Mouse (Mus musculus): ENCODE results near the gene E130309D02Rik. TPM values are rescaled to one million over a fixed set of nuclear protein-coding genes. Genes with fewer than 3 reads are reported as not detected.

E130309D02Rik gene
- polyA plus RNA-seq, 1 experiment from 2014 or later: 27.4 TPM

DNA sequence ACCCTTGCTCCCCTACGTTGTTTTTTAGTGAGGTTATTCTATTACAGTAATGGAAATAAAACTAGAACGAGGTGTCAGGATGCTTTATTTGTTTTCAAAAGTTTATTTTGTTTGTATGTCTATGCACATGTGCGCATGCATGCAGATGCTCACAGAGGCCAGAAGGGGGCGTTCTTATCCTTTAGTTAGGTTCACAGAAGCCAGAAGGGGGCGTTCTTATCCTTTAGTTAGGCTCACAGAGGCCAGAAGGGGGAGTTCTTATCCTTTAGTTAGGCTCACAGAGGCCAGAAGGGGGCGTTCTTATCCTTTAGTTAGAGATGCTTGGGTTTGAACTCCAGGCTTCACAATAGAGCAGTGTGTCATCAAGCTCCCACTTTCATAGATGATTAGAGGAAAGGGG is 21.4 kb upstream of the E130309D02Rik start:
- H3K9me3 ChIP-seq (replicated peaks): no peaks in the 10 kb centered on the region
- no peak overlapping the region for H3K27ac ChIP-seq
- 0 out of 2 replicates have a peak, but pooled peaks cover 2% of the 10 kb centered on the region for H3K4me1 ChIP-seq (replicated peaks)
- ATAC-seq (ENCODE audit: low read depth) (no peak), DNase-seq (no peak)
- H3K27me3 ChIP-seq: peaks cover 10% of the 10 kb centered on the region
- WGBS (ENCODE audit: insufficient replicate concordance): 51% methylated on average over 6 of the region's 6 CpGs
- no peaks in the 10 kb centered on the region for H3K36me3 ChIP-seq
- no peak overlapping the region for H3K9ac ChIP-seq
- no peak overlapping the region for H3K4me3 ChIP-seq (replicated peaks)
- H3K4me2 ChIP-seq: no peak overlapping the region

DNA sequence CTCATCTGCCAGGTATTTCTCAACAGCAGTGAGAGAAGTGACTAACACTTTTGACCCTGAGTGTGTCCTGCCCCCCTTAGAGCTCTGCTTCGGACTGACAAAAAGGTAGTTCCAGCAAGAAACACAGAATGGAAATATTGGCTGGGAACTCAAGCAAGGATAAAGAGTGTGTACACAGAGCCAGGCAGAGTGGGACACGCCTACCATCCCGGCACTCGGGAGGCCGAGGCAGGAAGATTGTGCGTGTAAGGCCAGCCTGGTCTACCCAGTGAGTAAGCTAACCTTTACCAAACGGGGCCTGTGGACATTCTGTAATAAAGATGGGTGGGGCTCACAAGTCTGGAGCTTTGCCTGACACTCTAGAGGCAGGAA is 19.9 kb upstream of the E130309D02Rik start:
- H3K9me3 ChIP-seq (replicated peaks): no peaks in the 10 kb centered on the region
- no peak for ATAC-seq (ENCODE audit: low read depth)
- peaks cover 4% of the 10 kb centered on the region for H3K4me1 ChIP-seq (replicated peaks)
- no peak for DNase-seq
- H3K27ac ChIP-seq: no peak overlapping the region
- no peaks in the 10 kb centered on the region for H3K36me3 ChIP-seq
- WGBS (ENCODE audit: insufficient replicate concordance): 60% methylated on average over 7 of the region's 7 CpGs
- H3K9ac ChIP-seq: no peak overlapping the region
- no peak overlapping the region for H3K4me2 ChIP-seq
- no peak overlapping the region for H3K4me3 ChIP-seq (replicated peaks)
- peaks cover 8% of the 10 kb centered on the region for H3K27me3 ChIP-seq

- Histone ChIP-seq H3K27me3 (peaks cover 6% of the 10 kb centered on the region), H3K4me2 (no peak overlapping the region), H3K4me1 (replicated peaks) (peaks cover 9% of the 10 kb centered on the region), H3K36me3 (no peaks in the 10 kb centered on the region), H3K9me3 (replicated peaks) (no peaks in the 10 kb centered on the region), H3K4me3 (replicated peaks) (no peak overlapping the region), H3K9ac (no peak overlapping the region), H3K27ac (no peak overlapping the region)
- ATAC-seq (ENCODE audit: low read depth) (no peak), DNase-seq (no peak)
- 44% methylated on average over 14 of the region's 14 CpGs for WGBS (ENCODE audit: insufficient replicate concordance)
Measured at GRCm38 (mm10) chr5:143334418-143335088, 19.4 kb upstream of the E130309D02Rik start.

DNA sequence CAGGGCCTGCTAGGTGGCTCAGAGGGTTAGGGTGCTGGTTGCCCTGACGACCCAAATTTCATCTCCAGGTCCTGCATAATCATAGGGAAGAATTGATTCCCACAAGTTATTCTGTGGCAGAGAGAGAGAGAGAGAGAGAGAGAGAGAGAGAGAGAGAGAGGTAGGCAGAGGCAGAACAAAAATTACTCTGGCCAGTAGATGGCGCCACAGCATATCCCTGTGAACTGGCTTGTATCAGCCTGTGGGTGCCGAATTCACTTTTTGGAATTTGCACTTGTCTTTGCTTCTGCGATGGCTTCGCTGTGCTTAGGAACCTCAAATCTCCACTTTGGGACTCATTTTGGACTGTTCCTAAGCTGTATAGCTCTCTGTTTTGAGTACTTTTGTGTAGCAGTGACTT is 18.7 kb upstream of the E130309D02Rik start:
- H3K4me3 ChIP-seq (replicated peaks): no peak overlapping the region
- peaks cover 6% of the 10 kb centered on the region for H3K27me3 ChIP-seq
- no peak overlapping the region for H3K27ac ChIP-seq
- 5% methylated on average over 5 of the region's 5 CpGs for WGBS (ENCODE audit: insufficient replicate concordance)
- H3K36me3 ChIP-seq: no peaks in the 10 kb centered on the region
- peak overlapping the region; percentile 26; the same call in 1 of the 2 replicates for H3K4me2 ChIP-seq
- DNase-seq (peak; percentile 49), ATAC-seq (ENCODE audit: low read depth) (no peak)
- no peaks in the 10 kb centered on the region for H3K9me3 ChIP-seq (replicated peaks)
- H3K4me1 ChIP-seq (replicated peaks): peaks cover 10% of the 10 kb centered on the region
- no peak overlapping the region for H3K9ac ChIP-seq

- Histone ChIP-seq H3K4me2 (peak within 1 kb of the TSS; percentile 80), H3K36me3 (peaks cover 27% of the 10 kb centered on the region), H3K27me3 (no peaks in the 10 kb centered on the region), H3K4me1 (replicated peaks) (peaks cover 22% of the 10 kb centered on the region), H3K4me3 (replicated peaks) (peak within 1 kb of the TSS; percentile 85), H3K9me3 (replicated peaks) (no peaks in the 10 kb centered on the region), H3K27ac (peak within 1 kb of the TSS; percentile 65), H3K9ac (peak within 1 kb of the TSS; percentile 88)
- WGBS (ENCODE audit: insufficient replicate concordance): under 1% methylated on average over 57 of the region's 57 CpGs
- ATAC-seq (ENCODE audit: low read depth): peak; percentile 79
- DNase-seq: peak; percentile 76
Measured at GRCm38 (mm10) chr5:143328690-143329495, 13.7 kb upstream of the E130309D02Rik start, which contains the start of gene Zdhhc4. Gene Zdhhc4 (minus strand): TSS chr5:143329256.

DNA sequence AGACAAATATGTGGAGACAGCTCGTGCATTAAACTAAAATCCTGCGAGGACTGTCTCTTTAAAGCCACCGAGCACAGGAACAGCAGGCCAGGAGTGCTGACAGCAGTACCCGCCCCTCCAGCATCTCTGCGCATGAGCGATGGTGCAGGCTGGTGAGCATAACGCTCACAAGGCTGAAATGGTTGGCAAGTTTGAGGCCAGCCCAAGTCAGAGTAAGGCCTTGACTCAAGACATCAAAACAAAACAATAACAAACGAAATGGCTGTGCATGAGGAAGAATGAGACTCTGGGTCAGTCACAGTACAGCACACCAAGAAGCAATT is 2.1 kb upstream of the E130309D02Rik start:
- ATAC-seq (ENCODE audit: low read depth) (no peak), DNase-seq (no peak)
- no peak overlapping the region for H3K9ac ChIP-seq
- peaks cover 31% of the 10 kb centered on the region for H3K4me1 ChIP-seq (replicated peaks)
- no peak overlapping the region for H3K27ac ChIP-seq
- no peak overlapping the region for H3K4me3 ChIP-seq (replicated peaks)
- no peaks in the 10 kb centered on the region for H3K27me3 ChIP-seq
- no peak overlapping the region for H3K4me2 ChIP-seq
- WGBS (ENCODE audit: insufficient replicate concordance): 82% methylated on average over 8 of the region's 8 CpGs
- H3K36me3 ChIP-seq: peaks cover 80% of the 10 kb centered on the region
- no peaks in the 10 kb centered on the region for H3K9me3 ChIP-seq (replicated peaks)

- no peak for DNase-seq
- Histone ChIP-seq H3K4me2 (no peak overlapping the region), H3K4me1 (replicated peaks) (peaks cover 36% of the 10 kb centered on the region), H3K27me3 (no peaks in the 10 kb centered on the region), H3K27ac (no peak overlapping the region), H3K36me3 (peaks cover 79% of the 10 kb centered on the region), H3K4me3 (replicated peaks) (no peak overlapping the region), H3K9me3 (replicated peaks) (no peaks in the 10 kb centered on the region), H3K9ac (no peak overlapping the region)
- ATAC-seq (ENCODE audit: low read depth): no peak
- 87% methylated on average over 5 of the region's 5 CpGs for WGBS (ENCODE audit: insufficient replicate concordance)
Measured at GRCm38 (mm10) chr5:143316605-143317287, 1.6 kb upstream of the E130309D02Rik start.

- H3K9ac ChIP-seq: peak overlapping the region; percentile 93
- DNase-seq (no peak), ATAC-seq (ENCODE audit: low read depth) (no peak; the same call in 1 of the 2 replicates)
- H3K4me1 ChIP-seq (replicated peaks): peaks cover 48% of the 10 kb centered on the region
- H3K4me2 ChIP-seq: peak overlapping the region; percentile 87
- WGBS (ENCODE audit: insufficient replicate concordance): 18% methylated on average over 8 of the region's 8 CpGs
- peaks cover 79% of the 10 kb centered on the region for H3K36me3 ChIP-seq
- H3K27ac ChIP-seq: peak overlapping the region; percentile 57
- H3K4me3 ChIP-seq (replicated peaks): peak overlapping the region; percentile 89
- no peaks in the 10 kb centered on the region for H3K27me3 ChIP-seq
- no peaks in the 10 kb centered on the region for H3K9me3 ChIP-seq (replicated peaks)
Measured at GRCm38 (mm10) chr5:143315514-143315888, 341 bp upstream of the E130309D02Rik start.

DNA sequence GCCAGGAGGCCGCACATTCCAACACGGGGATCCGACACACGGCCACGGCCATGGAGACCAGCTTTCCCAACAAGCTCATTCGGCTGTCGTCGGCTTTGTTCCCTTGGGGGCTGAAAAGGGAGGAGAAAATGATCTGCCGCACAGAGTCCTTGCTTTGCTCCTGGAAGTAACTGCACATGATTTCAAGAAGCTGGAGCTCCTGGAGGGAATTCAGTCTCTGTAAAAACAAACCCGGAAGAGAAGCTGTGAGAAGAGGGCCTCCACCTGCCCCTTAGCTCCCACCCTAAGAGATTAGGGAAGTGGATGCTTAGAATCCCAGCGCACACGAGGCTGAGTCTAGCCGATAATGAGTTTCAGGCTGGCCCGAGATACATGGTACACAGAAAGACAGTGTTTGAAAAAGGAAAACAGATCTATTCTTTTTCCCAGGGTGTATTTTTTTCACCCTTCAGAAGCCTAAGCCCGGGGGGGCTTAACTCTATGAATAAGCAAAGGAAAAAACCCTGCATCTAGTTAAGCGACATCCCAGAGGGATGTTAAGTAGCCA is 904 bp downstream of the E130309D02Rik start:
- peak overlapping the region; percentile 87 for H3K4me2 ChIP-seq
- peaks cover 55% of the 10 kb centered on the region for H3K4me1 ChIP-seq (replicated peaks)
- no peaks in the 10 kb centered on the region for H3K9me3 ChIP-seq (replicated peaks)
- no peaks in the 10 kb centered on the region for H3K27me3 ChIP-seq
- H3K9ac ChIP-seq: peak overlapping the region; percentile 93
- peak overlapping the region; percentile 89 for H3K4me3 ChIP-seq (replicated peaks)
- 8% methylated on average over 16 of the region's 16 CpGs for WGBS (ENCODE audit: insufficient replicate concordance)
- H3K36me3 ChIP-seq: peaks cover 79% of the 10 kb centered on the region
- DNase-seq (peak; percentile 31), ATAC-seq (ENCODE audit: low read depth) (peak; percentile 71)
- H3K27ac ChIP-seq: peak overlapping the region; percentile 87

DNA sequence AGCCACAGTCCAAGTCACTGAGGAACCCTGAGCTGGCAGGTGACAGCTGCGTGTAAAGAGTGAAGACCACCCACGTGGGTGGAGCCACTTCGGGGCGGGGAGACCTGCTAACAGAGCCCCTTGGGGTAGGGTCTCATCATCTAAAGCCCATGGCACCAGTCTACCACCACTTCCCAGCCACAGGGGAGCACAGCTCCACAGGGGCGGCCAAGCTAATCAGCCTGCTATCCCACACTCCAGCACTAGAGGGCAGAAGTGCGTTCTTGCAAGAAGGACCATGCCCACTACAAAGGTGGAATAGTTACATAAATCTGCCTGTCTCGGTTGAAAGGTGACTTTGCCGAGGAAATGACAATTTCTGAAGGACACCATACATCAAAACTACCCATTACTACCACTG is 3.3 kb downstream of the E130309D02Rik start:
- no peaks in the 10 kb centered on the region for H3K27me3 ChIP-seq
- no peak for ATAC-seq (ENCODE audit: low read depth)
- peaks cover 79% of the 10 kb centered on the region for H3K36me3 ChIP-seq
- WGBS (ENCODE audit: insufficient replicate concordance): 50% methylated on average over 8 of the region's 8 CpGs
- H3K9ac ChIP-seq: no peak overlapping the region
- peak; percentile 73 for DNase-seq
- H3K4me3 ChIP-seq (replicated peaks): no peak overlapping the region
- H3K4me2 ChIP-seq: no peak overlapping the region
- H3K9me3 ChIP-seq (replicated peaks): no peaks in the 10 kb centered on the region
- H3K27ac ChIP-seq: no peak overlapping the region
- peaks cover 55% of the 10 kb centered on the region for H3K4me1 ChIP-seq (replicated peaks)

DNA sequence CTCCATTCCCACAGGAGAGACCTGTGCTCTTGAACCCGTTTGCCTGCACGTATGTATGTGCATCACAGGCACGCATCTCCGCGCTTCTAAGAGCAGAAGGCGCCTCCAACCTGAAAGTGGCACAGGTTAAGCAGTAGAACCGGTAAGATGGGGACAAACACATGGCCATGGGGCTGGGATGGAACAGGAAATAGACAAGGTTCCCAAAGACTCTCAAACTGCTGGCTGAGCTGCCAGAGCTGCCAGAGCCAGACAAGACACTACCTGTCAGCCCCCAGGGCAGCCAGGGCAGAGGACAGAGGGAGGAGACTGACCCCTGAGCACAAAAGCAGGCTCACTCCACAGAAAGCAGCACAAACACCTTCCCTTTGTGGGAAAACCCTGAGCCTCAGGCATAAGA is 5.2 kb downstream of the E130309D02Rik start:
- Histone ChIP-seq H3K9me3 (replicated peaks) (no peaks in the 10 kb centered on the region), H3K27me3 (no peaks in the 10 kb centered on the region), H3K36me3 (peaks cover 87% of the 10 kb centered on the region), H3K27ac (no peak overlapping the region), H3K4me3 (replicated peaks) (no peak overlapping the region), H3K4me1 (replicated peaks) (peaks cover 46% of the 10 kb centered on the region), H3K4me2 (no peak overlapping the region), H3K9ac (0 out of 2 replicates have a peak overlapping the region, but pooled peaks have one; percentile 7)
- 91% methylated on average over 7 of the region's 7 CpGs for WGBS (ENCODE audit: insufficient replicate concordance)
- DNase-seq (no peak), ATAC-seq (ENCODE audit: low read depth) (no peak)

All from liver, embryonic 13.5 days (tissue).